Mouse (Mus musculus) liver, embryonic 14 days (tissue): Measurements from ENCODE around the gene Gm8127. TPM values are rescaled to one million over a fixed set of nuclear protein-coding genes. Genes with fewer than 3 reads are reported as not detected.

Experiments
- polyA plus RNA-seq: library from polyadenylated mRNA; depleted of rRNA; stranded (reverse); fragments of >200 nt; gene quantifications from 2 replicates; pipeline ENCODE4 v1.2.3, GENCODE M21; 2012; rRNA removed

Gene Gm8127
- polyA plus RNA-seq: not detected in 2 replicates

GRCm38 (mm10) chr14:43293503-43293902, at the start of gene Gm8127:
Gene Gm8127 (minus strand): TSS chr14:43293832.

DNA sequence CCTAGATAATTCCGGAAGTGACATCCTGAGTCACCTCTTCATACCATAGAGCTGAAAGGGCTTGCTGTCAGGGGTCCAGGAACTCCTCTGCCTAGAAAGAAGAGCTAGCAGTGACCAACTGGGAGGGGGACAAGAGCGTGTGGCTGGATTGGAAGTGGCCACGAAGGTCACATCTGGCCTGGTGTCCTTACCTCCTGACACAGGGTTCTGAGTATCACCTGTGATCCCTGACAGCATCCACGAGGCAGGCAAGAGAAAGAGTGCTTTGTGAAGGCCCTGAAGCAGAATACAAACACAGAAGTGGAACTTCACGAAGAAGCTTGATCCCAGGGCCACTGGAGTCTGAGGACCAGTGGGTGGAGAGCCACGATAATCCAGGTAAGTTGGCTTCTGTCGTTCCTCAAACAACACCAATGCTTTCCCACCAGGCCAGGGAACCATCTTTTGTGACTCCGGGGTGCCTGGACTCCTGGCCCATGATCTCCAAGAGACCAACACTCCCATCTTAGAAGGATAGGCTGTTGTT, 18.6 kb downstream of the Gm8127 start, which contains the start of gene Gm9732:
Gm9732 (plus strand) TSS at position 51 of the 526 bp plus-strand sequence.

DNA sequence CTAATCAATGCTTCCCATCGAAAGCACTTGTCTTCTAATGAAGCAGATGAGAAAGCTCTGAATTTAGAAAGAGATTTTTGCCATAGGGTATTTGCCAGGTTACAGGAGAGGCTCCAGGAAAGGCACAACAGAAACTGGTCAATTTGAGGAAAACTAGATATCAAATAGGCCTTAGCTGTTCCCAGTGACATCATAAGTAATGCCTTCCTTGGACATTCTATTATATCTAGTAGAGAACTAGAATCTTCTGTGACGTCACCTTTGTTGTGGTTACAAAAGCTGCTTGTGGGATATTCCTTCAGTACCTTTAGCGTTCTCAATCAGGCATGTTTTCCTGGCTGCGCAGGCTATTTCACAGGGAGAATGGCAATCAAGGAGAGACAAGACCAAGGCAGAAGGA, 35.3 kb downstream of the Gm8127 start, which contains the start of gene Gm8126:
Gm8126 (plus strand) TSS at position 301 of the 400 bp plus-strand sequence.

Other genes starting within 250 kb of the Gm8127 start
- not detected in 2 replicates for gene Gm8094, start 217.2 kb downstream of the Gm8127 start, polyA plus RNA-seq
- not detected in 2 replicates for gene Gm8104, start 193.2 kb downstream of the Gm8127 start, polyA plus RNA-seq
- not detected in 2 replicates for gene Gm7233, start 114.0 kb downstream of the Gm8127 start, polyA plus RNA-seq
- not detected in 2 replicates for gene Gm8122, start 58.5 kb downstream of the Gm8127 start, polyA plus RNA-seq
- not detected in 2 replicates for gene Gm8126, start 35.2 kb downstream of the Gm8127 start, polyA plus RNA-seq
- not detected in 2 replicates for gene Gm9732, start 18.8 kb downstream of the Gm8127 start, polyA plus RNA-seq
- gene 1700001F09Rik, start 54.0 kb upstream of the Gm8127 start, polyA plus RNA-seq: not detected in 2 replicates
- not detected in 2 replicates for gene Gm8138, start 122.5 kb upstream of the Gm8127 start, polyA plus RNA-seq
- gene Gm5799, start 249.7 kb upstream of the Gm8127 start, polyA plus RNA-seq: not detected in 2 replicates